Mouse (Mus musculus): ENCODE measurements around the gene Wdr64. TPM values are rescaled to one million over a fixed set of nuclear protein-coding genes. Genes with fewer than 3 reads are reported as not detected.

The Wdr64 gene
- total and polyA plus RNA-seq, 3 experiments, result not detected

- H3K36me3 ChIP-seq (replicated peaks in 1 of 2; ENCODE audit: control insufficient read depth in 1 of 2, insufficient read depth in 1 of 2, low read length in 1 of 2), result no peaks in the 10 kb centered on the region
- no peak overlapping the region for H3K4me3 ChIP-seq (replicated peaks in 1 of 3; ENCODE audit: low read depth in 2 of 3, low read length in 2 of 3, poor library complexity in 1 of 3)
- H3K4me1 ChIP-seq (ENCODE audit: control insufficient read depth in 1 of 2, insufficient read depth in 2 of 2), result no peaks in the 10 kb centered on the region
- no peak overlapping the region for H3K4me2 ChIP-seq (ENCODE audit: insufficient read depth, low read depth, poor library complexity, severe bottlenecking)
- no peak overlapping the region for H3K27ac ChIP-seq (ENCODE audit: insufficient read depth, low read depth)
- H3K27me3 ChIP-seq (replicated peaks), result no peaks in the 10 kb centered on the region
- H3K9ac ChIP-seq (ENCODE audit: insufficient read depth, low read depth), result no peak overlapping the region
- no peak for DNase-seq (ENCODE audit: extremely low read depth)
- in situ Hi-C loops (cut with MboI; ENCODE audit: low pct_ligation_motif_present, low pct_unique_long_range_greater_than_20kb, low sequenced_read_pairs), result no loop called here
- no peak for TF ChIP-seq CHD1 (IDR thresholded peaks at IDR 0.05; ENCODE audit: low read depth, low read length)
- no peak for TF ChIP-seq IRF4 (IDR thresholded peaks at IDR 0.05; ENCODE audit: low read depth, low read length)
- no peak for TF ChIP-seq MYC (IDR thresholded peaks at IDR 0.05; ENCODE audit: low read depth, low read length)
- no peak for TF ChIP-seq POLR2AphosphoS2 (IDR thresholded peaks at IDR 0.05; ENCODE audit: low read depth, low read length)
- TF ChIP-seq ZC3H11A (IDR thresholded peaks at IDR 0.05; ENCODE audit: low read depth, low read length), result no peak
- no peak for TF ChIP-seq MEF2A (IDR thresholded peaks at IDR 0.05; ENCODE audit: borderline replicate concordance, low read depth, low read length)
- no peak for TF ChIP-seq BHLHE40 (IDR thresholded peaks at IDR 0.05; ENCODE audit: low read depth, low read length)
- no peak for TF ChIP-seq MAZ (IDR thresholded peaks at IDR 0.05; ENCODE audit: low read depth, low read length)
- TF ChIP-seq USF2 (conservative IDR thresholded peaks at IDR 0.05; ENCODE audit: low read depth, low read length), result no peak
- TF ChIP-seq MAX (IDR thresholded peaks at IDR 0.05; ENCODE audit: low read length), result no peak
- TF ChIP-seq RCOR1 (conservative IDR thresholded peaks at IDR 0.05; ENCODE audit: low read depth, low read length), result no peak
- TF ChIP-seq HCFC1 (IDR thresholded peaks at IDR 0.05; ENCODE audit: low read depth, low read length), result no peak
- no peak for TF ChIP-seq JUND (conservative IDR thresholded peaks at IDR 0.05; ENCODE audit: low read depth, low read length)
- H3K9me3 ChIP-seq (replicated peaks; ENCODE audit: low read length), result no peaks in the 10 kb centered on the region
- no peaks in the 10 kb centered on the region for H3K79me2 ChIP-seq (replicated peaks; ENCODE audit: control insufficient read depth, extremely low read depth, insufficient read depth, poor library complexity, severe bottlenecking)
- dilution Hi-C loops (cut with MboI; ENCODE audit: extremely low pct_ligation_motif_present, extremely low pct_unique_long_range_greater_than_20kb, low sequenced_read_pairs), result no loop called here
These were observed 14.0 kb downstream of the Wdr64 start for GRCm38 (mm10) chr1:175712338-175712909.

GRCm38 (mm10) chr1:175716832-175717231 lies 18.4 kb downstream of the Wdr64 start:
- Histone ChIP-seq H3K9ac (ENCODE audit: insufficient read depth, low read depth) (no peak overlapping the region), H3K36me3 (replicated peaks in 1 of 2; ENCODE audit: control insufficient read depth in 1 of 2, insufficient read depth in 1 of 2, low read length in 1 of 2) (no peaks in the 10 kb centered on the region), H3K4me1 (ENCODE audit: control insufficient read depth in 1 of 2, insufficient read depth in 2 of 2) (no peaks in the 10 kb centered on the region), H3K27ac (ENCODE audit: insufficient read depth, low read depth) (no peak overlapping the region), H3K9me3 (replicated peaks; ENCODE audit: low read length) (no peaks in the 10 kb centered on the region), H3K4me3 (replicated peaks in 1 of 3; ENCODE audit: low read depth in 2 of 3, low read length in 2 of 3, poor library complexity in 1 of 3) (no peak overlapping the region), H3K79me2 (replicated peaks; ENCODE audit: control insufficient read depth, extremely low read depth, insufficient read depth, poor library complexity, severe bottlenecking) (no peaks in the 10 kb centered on the region), H3K27me3 (replicated peaks) (no peaks in the 10 kb centered on the region), H3K4me2 (ENCODE audit: insufficient read depth, low read depth, poor library complexity, severe bottlenecking) (no peak overlapping the region)
- no peak for DNase-seq (ENCODE audit: extremely low read depth)
- dilution Hi-C loops (cut with MboI; ENCODE audit: extremely low pct_ligation_motif_present, extremely low pct_unique_long_range_greater_than_20kb, low sequenced_read_pairs), result no loop called here
- TF ChIP-seq RCOR1 (conservative IDR thresholded peaks at IDR 0.05; ENCODE audit: low read depth, low read length) (no peak), ETS1 (conservative IDR thresholded peaks at IDR 0.05; ENCODE audit: low read depth, low read length) (no peak), BHLHE40 (IDR thresholded peaks at IDR 0.05; ENCODE audit: low read depth, low read length) (no peak), POLR2AphosphoS2 (IDR thresholded peaks at IDR 0.05; ENCODE audit: low read depth, low read length) (no peak), SIN3A (IDR thresholded peaks at IDR 0.05; ENCODE audit: low read length) (no peak), HCFC1 (IDR thresholded peaks at IDR 0.05; ENCODE audit: low read depth, low read length) (no peak), IRF4 (IDR thresholded peaks at IDR 0.05; ENCODE audit: low read depth, low read length) (no peak), JUND (conservative IDR thresholded peaks at IDR 0.05; ENCODE audit: low read depth, low read length) (no peak), MAX (IDR thresholded peaks at IDR 0.05; ENCODE audit: low read length) (no peak), MEF2A (IDR thresholded peaks at IDR 0.05; ENCODE audit: borderline replicate concordance, low read depth, low read length) (no peak), ZC3H11A (IDR thresholded peaks at IDR 0.05; ENCODE audit: low read depth, low read length) (no peak), MAFK (IDR thresholded peaks at IDR 0.05; ENCODE audit: insufficient replicate concordance, low read length) (no peak), USF2 (conservative IDR thresholded peaks at IDR 0.05; ENCODE audit: low read depth, low read length) (no peak), NELFE (IDR thresholded peaks at IDR 0.05; ENCODE audit: low read depth, low read length) (no peak), CHD1 (IDR thresholded peaks at IDR 0.05; ENCODE audit: low read depth, low read length) (no peak), RAD21 (IDR thresholded peaks at IDR 0.05; ENCODE audit: low read depth, low read length) (no peak), ZKSCAN1 (IDR thresholded peaks at IDR 0.05; ENCODE audit: borderline replicate concordance, low read depth, low read length) (no peak), NRF1 (IDR thresholded peaks at IDR 0.05; ENCODE audit: low read depth, low read length) (no peak), MAZ (IDR thresholded peaks at IDR 0.05; ENCODE audit: low read depth, low read length) (no peak), ELF1 (IDR thresholded peaks at IDR 0.05; ENCODE audit: low read depth, low read length) (no peak)
- in situ Hi-C loops (cut with MboI; ENCODE audit: low pct_ligation_motif_present, low pct_unique_long_range_greater_than_20kb, low sequenced_read_pairs), result no loop called here

All from CH12.LX (cell line).